Mouse (Mus musculus): Measurements from ENCODE around the gene Irf8.
"Not testable (repeated sequence)": the region's sequence is repeated elsewhere in the genome, so short reads cannot be mapped to it uniquely, and the experiment has no call there.

Irf8 gene

GRCm38 (mm10) chr8:120724096-120724495 is 12.1 kb upstream of the Irf8 start:
- DNase-seq, result not testable (repeated sequence)

- peak; percentile 47 to 67 for DNase-seq
Measured at GRCm38 (mm10) chr8:120724816-120725575, 11.2 kb upstream of the Irf8 start.

GRCm38 (mm10) chr8:120725576-120725950 is 10.6 kb upstream of the Irf8 start:
- DNase-seq, result no peak

GRCm38 (mm10) chr8:120726051-120726450 is 10.1 kb upstream of the Irf8 start:
- no peak for DNase-seq

- no peak for DNase-seq
Measured at GRCm38 (mm10) chr8:120728488-120729160, 7.5 kb upstream of the Irf8 start.

GRCm38 (mm10) chr8:120731582-120731981 is 4.6 kb upstream of the Irf8 start:
- DNase-seq, result no peak

- DNase-seq, result no peak
Measured at GRCm38 (mm10) chr8:120732068-120732467, 4.1 kb upstream of the Irf8 start.

- no peak for DNase-seq
Measured at GRCm38 (mm10) chr8:120736486-120736885, 328 bp downstream of the Irf8 start.

GRCm38 (mm10) chr8:120737166-120737565 is 1.0 kb downstream of the Irf8 start:
- no peak for DNase-seq

GRCm38 (mm10) chr8:120738771-120739170 is 2.6 kb downstream of the Irf8 start:
- DNase-seq, result no peak

- DNase-seq, result no peak
Measured at GRCm38 (mm10) chr8:120739526-120739925, 3.4 kb downstream of the Irf8 start.

GRCm38 (mm10) chr8:120740579-120740978 is 4.4 kb downstream of the Irf8 start:
- DNase-seq, result no peak

- DNase-seq, result no peak
Measured at GRCm38 (mm10) chr8:120741001-120741400, 4.8 kb downstream of the Irf8 start.

GRCm38 (mm10) chr8:120741815-120742530 is 5.8 kb downstream of the Irf8 start:
- no peak for DNase-seq

- DNase-seq, result no peak
Measured at GRCm38 (mm10) chr8:120743149-120743897, 7.2 kb downstream of the Irf8 start.

- DNase-seq, result no peak
Measured at GRCm38 (mm10) chr8:120743898-120744290, 7.7 kb downstream of the Irf8 start.

- no peak for DNase-seq
Measured at GRCm38 (mm10) chr8:120744448-120744847, 8.3 kb downstream of the Irf8 start.

GRCm38 (mm10) chr8:120745226-120745625 is 9.1 kb downstream of the Irf8 start:
- DNase-seq, result no peak

GRCm38 (mm10) chr8:120746007-120746701 is 10.0 kb downstream of the Irf8 start:
- DNase-seq, result no peak

GRCm38 (mm10) chr8:120747286-120747685 is 11.1 kb downstream of the Irf8 start:
- no peak for DNase-seq

- DNase-seq, result peak; percentile 64 to 81
Measured at GRCm38 (mm10) chr8:120750616-120751015, 14.5 kb downstream of the Irf8 start.
